Mouse (Mus musculus): Measurements from ENCODE around the gene Mad1l1.

- TF ChIP-seq POLR2AphosphoS5 (IDR thresholded peaks at IDR 0.05; ENCODE audit: borderline replicate concordance, low read depth, low read length): no peak
- no peak for TF ChIP-seq GATA1 (IDR thresholded peaks at IDR 0.05; ENCODE audit: low read depth, low read length)
These were observed 253.3 kb downstream of the Mad1l1 start for GRCm38 (mm10) chr5:140068051-140068450.

Measured in MEL (cell line).